ENCODE assay signal across 14 mouse cellular contexts in the genomic region with DNA sequence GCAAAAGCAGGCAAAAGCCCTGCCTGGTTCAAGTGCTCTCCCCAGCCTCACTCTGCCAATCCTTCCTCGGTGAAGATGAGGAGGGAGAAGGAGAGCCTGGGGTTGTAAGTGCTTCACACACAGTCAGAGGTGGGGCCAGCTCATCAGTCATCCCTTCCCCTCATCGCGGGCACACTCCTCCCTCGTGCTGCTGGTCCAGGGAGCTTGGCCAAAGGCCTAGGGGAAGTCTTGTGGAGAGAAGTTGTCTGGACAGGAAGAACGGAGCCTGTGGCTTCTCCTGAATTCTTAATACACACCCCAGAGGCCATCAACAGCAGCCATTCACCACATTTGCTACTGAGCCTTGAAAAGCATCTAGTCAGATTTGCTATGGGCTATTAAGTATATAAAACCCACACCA.
"Had no signal": no experiment of that assay in that cellular context is flagged by ENCODE, and none has a peak within 500 bp of the region (broad histone marks: within the 10 kb centered on the region; RNA-seq: fewer than 3 reads in every experiment).

No protein-coding gene starts in this region.

- DNase-seq: lung, adult 18-20 months; lung, embryonic 14.5 days; lung, postnatal 10 days; lung, postnatal 4 days; retina, postnatal 1 day; right cerebral cortex, adult 18-20 months; right cerebral cortex, postnatal 25 days; right cerebral cortex, postnatal 4 days; spleen, adult 18-20 months; thymus, adult 18-20 months; thymus, postnatal 14 days; thymus, postnatal 36 days had no signal

- ATAC-seq: midbrain, embryonic 13.5 days; midbrain, embryonic 15.5 days had no signal
